Mouse (Mus musculus) T-helper 2 cell (primary cell): Measurements from ENCODE around the gene C1qtnf6.

Experiments used
- in situ Hi-C: fragments of 300-600 bp; cut with MboI, MseI; formaldehyde crosslinking; loops from one replicate; pipeline ENCODE4 v1.15.1; 2025; ENCODE audit warnings: high pct_unique_total_duplicates

C1qtnf6 gene

DNA sequence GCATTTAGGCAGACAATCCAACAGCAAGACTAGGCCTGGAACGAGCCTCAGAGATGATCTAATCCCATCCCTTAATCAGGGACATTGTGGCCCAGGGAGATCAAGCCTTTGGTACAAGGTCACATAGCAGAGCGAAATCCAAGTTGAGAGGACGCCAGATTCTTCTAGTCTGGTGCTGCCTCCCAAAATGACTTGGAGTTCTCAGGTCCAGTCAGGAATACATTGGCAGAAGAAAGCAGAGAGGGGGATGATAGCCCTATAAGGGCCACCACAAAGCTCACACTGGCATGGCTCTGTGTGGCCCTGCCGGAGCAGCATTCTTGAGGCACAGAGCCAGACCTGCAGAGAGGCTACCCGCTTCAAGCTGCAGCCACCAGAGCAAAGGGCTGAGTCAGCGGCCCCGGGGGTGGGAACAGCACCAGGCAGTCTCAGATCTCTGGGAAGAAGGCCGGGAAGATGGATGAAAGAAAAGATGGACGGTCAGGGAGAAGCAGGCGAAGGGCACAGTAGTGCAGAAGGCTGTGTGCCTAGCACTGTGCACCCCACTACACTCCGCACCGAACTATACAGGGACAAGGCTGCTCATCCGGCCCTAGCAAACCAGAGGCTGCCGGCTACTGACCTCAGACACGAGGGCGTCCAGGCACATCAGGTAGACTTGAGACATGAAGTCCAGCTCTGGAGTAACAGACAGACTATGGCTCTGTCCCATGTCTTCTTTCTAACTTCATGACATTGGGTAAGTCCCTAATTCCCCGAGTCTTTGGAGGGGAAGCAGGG is at the start of gene C1qtnf6:
Gene C1qtnf6, minus strand, starts transcription at position 746 of the 780 bp plus-strand sequence.
- in situ Hi-C loops = loop anchor here (5.0 kb wide), 1 partner anchor 84 kb away; no protein-coding TSS in a partner anchor

DNA sequence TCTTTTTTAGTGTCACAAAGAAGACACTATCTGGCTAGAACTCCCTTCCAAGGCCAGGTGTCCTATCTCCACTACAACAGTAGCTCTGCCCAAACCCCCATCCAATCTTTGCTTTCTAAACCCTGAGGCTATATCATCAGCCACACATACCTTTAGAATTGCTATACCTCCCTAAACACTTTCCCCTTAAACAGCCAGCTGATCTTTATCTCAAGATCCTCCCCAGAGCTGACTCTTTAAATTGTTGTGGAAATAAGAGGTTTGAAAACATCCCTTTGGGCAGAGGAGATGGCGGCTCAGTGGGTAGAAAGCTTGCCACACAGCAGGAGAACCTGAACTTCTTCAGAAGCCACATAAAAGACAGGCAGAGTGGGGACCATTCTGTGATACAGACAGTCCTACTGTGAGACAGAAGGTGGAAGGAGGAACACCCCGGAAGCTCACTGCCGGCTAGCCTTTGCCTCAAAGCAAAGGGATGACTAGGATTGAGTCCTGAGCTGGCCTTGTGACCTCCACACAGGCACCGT is 45.1 kb upstream of the C1qtnf6 start:
- in situ Hi-C loops = no loop called here

DNA sequence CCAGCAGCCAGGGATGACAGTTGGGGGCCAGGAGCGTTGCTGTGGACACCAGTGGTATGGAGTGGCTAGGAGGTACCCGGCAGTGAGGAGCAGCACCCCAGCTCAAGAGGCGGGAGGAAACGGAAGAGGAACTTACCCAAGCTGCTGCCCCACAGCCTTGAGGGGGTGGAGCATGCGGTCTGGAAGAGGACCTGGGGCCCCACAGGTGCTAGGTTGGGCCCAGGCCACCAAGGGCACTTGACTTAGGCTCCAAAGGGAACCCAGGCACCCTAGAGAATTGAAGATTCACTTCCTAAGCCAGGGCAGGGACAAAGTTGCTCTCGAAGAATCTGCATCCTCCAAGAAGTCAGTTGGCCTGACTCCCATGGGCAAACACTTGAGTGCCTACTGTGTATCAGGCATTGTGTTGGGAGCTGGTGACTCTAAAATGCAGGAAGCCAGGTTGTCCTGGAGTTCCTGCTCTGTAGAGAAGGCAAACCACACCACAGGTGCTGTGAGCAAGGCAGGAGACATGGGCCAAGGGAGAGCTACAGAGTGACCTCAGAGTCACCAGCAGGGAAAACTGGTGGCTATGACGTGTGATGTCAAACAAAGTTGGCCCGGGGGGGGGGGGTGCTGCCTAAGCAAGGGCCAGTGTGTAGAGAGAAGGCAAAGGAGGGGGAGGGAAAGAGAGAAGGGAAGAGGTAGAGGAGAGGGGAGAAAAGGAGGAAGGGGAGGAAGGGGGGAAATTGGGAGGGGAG is 41.6 kb upstream of the C1qtnf6 start, which contains the start of gene Rac2:
Gene Rac2, minus strand, starts transcription at position 126 of the 740 bp plus-strand sequence.
- in situ Hi-C loops = no loop called here

DNA sequence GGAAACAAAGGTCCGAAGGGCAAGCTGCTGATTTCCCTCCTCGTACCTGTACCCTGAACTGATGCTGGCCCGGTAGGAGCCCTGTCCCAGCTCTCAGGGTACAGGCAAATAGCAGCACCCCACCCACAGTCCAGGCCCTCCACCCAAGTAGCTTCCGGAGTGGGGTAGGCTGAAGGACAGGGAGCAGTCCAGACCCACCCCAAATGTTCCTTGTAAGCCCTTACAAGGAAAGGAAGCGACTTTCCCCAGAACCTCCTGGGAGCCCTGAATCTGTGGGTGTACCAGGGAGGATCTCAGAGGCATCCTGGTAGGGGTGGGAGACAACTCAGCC is 41.0 kb upstream of the C1qtnf6 start:
- in situ Hi-C loops = no loop called here

DNA sequence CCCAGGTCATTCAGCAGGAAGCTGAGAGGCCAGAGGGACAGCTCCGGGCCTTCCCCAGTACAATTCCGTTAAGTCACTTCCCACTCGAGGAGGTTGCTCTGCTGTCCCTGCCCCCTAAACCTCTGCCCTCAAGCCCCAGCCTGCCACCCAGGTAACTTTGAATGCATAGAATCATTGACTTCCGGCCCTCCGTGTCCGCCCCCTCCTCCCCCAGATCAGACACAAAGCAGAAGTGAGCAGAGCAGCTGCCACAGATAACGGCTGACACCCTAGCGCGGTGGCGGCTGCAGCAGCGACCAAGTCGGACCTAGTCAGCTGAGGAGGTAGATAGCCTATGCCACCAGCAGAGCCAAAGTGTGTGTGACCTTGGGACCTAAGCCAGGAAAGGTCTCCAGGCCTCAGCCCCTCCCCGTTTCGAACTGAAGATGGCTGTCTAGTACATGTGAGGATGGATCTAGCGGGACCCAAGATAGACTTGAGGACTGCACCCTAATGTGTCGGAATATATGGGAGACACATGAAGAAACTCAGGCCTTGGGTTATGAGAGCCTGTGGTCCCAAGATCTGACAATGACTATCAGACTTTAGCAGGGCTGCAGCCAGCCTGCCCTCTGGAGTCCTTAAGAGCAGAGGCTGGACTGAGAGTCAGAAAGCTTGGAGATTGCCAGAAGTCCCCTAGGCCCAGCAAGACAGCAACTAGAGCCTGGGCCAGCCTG is 40.5 kb upstream of the C1qtnf6 start:
- in situ Hi-C loops = no loop called here

DNA sequence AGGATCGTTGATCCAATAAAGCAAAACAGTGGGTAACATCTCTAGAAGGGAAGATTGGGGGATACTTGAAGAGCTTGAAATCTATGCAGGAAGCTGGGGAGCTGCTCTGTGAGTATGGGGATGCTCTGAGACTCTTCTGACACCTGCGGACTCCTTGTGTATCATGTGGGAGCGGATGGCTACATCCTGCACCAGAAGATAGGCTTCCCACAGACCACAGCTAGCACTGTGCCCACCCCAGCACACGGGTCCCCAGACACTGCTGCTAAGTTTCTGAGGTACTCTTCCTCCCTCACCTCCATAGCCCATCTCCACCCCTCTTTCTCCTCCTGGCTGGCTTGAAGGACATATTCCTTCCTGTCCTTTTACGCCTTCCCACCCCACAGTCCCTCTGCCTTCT is 39.0 kb upstream of the C1qtnf6 start:
- in situ Hi-C loops = no loop called here

DNA sequence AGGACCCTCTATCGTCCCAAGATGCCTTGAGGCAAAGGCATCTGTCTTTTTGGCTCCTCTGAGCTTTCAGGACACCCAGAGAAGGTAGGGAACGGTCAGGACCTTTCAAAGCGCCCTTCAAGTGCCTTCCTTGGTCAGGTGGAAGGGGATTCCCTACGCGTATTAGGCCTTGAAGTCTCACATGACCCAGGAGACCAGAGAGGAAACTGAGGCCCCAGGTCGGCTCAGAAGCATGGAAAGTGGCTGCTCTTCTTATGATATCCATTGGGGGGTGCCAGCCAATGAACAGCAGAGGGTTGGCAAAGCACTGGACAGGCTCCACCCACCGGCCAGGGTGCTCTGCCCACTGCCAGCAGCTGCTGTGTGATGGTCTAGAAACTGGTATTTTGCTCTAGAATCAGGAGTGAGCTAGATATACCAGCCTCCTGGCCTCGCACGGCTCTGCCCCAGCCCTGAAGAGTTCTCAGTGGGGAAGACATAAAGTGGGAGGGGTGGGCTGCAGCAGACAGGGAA is 36.4 kb upstream of the C1qtnf6 start:
- in situ Hi-C loops = no loop called here

DNA sequence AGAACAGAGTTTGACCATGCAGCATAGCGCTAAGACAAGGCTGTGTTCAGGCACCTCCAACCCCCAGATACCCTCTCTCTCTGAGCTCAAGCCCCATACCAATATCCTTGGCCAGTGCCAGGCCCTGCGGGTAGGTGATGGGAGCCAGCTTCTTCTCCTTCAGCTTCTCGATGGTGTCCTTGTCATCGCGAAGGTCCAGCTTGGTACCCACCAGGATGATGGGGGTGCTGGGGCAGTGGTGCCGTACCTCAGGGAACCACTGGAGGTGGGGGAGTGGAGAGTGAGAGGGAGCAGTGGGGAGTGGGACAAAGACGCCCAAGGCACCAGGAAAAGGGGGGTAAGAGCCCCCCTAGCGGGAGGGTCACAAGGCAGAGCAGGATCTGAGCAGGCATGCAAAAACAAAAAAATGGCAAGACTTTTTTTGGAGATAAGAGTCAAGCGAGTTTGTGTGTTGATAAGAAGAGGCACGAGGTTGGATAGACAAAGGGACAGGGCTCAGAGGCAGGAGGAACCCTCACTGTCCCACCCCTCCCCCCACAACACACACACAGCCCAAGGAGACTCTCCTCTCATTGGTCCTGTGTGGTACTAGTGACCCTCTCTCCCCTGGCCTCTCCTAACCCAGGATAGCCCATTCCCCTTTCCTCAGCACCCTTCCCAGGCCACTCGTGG is 33.7 kb upstream of the C1qtnf6 start:
- in situ Hi-C loops = no loop called here

DNA sequence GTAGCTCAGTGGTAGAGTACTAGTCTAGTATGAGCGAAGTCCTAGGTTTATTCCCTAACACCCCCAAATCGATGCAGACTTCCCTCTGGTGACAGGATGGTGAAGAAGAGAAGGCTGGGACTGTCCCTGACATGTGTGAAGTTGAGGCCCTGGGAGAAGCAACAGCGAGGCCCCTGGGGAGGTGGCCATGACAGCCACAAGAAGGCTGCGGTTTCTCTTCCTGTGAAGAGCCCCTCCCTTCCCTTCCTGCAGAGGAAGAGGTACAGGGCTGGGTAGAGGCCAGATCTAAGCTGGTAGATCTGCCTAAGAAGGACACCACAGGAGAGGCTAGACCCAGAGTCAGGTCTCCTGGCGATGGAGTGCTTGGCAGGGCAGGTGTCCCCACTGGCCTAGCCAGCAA is 32.7 kb upstream of the C1qtnf6 start:
- in situ Hi-C loops = no loop called here

DNA sequence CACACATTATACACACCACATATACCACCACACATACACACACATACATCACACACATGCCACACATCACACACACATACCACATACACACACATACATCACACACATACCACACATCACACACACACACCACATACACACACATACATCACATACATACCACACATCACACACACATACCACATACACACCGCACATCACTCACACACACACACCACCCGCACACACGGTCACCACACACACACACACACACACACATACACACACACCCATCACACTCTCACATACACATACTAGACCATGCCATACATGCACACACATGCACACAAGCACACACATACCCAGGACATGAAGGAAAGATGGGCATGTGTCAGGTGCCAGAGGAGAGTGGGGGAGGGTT is 32.1 kb upstream of the C1qtnf6 start:
- in situ Hi-C loops = no loop called here

DNA sequence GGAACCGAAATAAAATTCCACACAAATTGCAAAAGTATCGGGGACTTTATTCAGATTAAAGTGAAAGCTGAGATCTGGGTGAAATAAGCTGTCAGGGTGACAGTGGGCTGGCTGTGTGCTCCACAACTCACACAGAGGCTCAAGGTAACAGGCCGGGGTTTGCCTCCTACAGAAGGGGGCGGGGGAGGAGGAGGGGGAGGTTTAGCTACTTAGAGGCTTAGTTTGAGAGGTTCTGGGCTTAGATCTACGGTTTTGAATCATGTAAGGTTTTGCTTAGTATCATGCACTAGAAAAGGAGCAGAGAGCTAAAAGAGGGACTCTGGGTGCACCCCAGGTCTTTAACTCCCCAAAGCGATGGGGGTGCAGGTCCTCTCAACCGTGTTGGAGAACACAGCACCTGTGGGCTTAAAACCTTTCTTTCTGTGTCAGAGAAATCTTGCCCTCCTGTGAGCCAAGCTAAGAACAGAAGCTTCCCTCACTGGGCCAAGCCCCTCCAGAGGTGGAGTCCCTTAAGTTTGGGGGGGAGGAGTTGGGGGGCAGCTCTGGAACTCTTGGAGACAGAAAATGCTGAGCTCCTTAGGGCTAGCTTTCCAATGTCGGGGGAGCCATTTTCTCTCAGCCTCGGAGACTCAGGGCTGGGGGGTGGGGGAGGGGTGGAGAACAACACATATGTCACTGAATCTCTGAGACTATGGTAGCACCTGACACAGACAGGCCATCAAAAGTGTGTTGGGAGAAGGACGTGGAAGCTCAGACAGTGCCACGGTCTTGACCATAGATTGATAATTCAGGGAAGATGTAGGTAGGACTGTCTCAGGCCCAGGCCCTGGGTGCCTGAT is 28.1 kb upstream of the C1qtnf6 start:
- in situ Hi-C loops = no loop called here

DNA sequence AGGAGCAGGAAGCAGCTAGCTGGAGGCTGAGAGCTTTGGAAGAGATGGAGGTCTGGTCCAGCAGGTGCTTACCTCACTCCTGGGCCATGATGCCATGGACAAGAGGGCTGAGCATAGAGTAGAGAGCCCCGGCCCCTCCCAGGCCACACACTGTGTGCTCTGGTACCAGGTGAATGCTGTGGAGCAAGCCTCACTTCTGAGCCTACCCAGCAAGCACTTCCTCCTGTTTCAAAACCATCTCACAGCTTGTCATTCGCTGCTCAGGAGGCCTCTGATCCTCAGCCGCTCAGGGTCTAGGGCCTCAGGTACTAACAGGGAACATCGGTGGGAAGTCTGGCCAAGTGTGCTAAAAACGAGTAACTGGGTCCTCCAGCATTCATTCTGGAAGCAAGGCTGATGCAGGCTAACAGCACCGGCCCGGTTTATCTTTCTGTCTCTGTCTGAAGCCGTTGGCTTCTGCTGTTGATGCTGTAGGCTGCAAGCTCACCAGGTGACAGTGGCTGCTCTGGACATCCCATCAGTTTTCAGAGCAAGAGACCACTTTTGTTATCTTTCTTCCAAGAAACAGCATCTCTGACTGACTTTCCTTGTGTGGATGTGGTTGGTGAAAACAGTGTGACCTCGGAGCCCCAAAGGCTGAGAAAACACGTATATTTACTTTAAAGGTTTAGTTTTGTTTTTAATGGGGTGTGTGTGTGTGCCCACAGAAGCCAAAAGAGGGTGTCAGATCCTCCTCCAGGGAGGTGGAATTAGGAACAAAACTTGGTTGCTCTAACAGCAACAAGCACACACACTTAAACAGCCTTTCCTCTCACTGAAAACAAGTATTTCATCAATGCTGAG is 26.7 kb upstream of the C1qtnf6 start:
- in situ Hi-C loops = no loop called here

GRCm38 (mm10) chr15:78554545-78555313 is 23.5 kb upstream of the C1qtnf6 start:
- in situ Hi-C loops = no loop called here

- in situ Hi-C loops = no loop called here
Observed at GRCm38 (mm10) chr15:78549189-78549734, 18.0 kb upstream of the C1qtnf6 start.

- in situ Hi-C loops = no loop called here
Observed at GRCm38 (mm10) chr15:78548711-78549110, 17.5 kb upstream of the C1qtnf6 start.

GRCm38 (mm10) chr15:78548336-78548665 is 17.1 kb upstream of the C1qtnf6 start:
- in situ Hi-C loops = no loop called here

DNA sequence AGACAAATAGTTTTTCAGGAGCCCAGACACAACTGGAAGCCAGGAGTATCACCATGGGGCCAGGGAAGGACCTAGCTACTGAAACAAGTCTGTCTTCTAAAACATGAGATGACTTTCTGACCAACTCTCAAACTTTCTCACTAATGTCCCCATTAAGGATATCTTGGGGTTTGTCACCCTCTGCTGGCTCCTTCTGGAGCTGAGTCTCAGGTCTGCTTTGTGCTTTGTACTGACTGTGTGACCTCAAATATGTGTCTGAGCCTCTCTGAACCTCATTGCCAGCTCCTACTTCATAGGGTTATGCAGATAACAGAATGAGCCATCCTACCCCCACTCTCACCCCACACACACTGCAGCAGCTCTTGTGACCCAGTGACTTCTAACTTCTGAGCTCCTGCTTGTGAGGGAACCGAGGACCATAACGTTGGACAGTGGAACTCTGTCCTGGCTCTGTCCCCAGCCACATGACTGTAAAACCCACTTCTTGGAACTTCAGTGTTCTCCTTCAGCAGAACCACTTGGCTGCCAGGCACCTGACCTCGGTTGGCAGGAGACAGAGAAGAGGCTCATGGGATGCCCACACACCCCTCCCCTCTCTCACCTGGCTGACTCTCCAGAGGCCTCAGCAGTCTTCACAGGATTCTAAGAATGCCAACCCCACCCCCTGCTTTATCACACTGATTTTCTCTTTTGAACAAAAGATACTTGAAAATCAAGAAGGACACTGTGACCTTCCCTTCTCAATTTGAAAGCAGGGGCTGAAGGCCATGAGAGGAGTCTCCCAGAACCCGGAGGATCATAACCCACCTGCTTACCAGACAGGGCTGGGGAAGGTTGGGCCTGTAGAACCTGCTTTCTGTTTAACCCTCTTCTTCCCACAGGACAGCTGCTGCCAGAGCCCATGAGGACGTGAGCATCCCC is 16.5 kb upstream of the C1qtnf6 start:
- in situ Hi-C loops = no loop called here

GRCm38 (mm10) chr15:78546060-78546459 is 14.8 kb upstream of the C1qtnf6 start:
- in situ Hi-C loops = no loop called here
